Mouse (Mus musculus) C2C12 (cell line): ENCODE data around the gene Ubtd2. TPM values are rescaled to one million over a fixed set of nuclear protein-coding genes. Genes with fewer than 3 reads are reported as not detected.

ENCODE experiments used
- H3K27me3 ChIP-seq: one replicate; pipeline ENCODE4 v1.6.1; 2011; ENCODE audit not compliant: control insufficient read depth, insufficient read depth, insufficient read length
- H3K36me3 ChIP-seq: one replicate; pipeline ENCODE4 v1.6.1; 2011; ENCODE audit not compliant: control insufficient read depth, insufficient read depth
- H3K4me3 ChIP-seq: one replicate; pipeline ENCODE4 v1.5.1; 2011; ENCODE audit warnings: mild to moderate bottlenecking, control low read depth; ENCODE audit not compliant: poor library complexity, insufficient read depth, severe bottlenecking
- H3K79me2 ChIP-seq: one replicate; pipeline ENCODE4 v1.6.1; 2011; ENCODE audit not compliant: control insufficient read depth, insufficient read depth
- H3K79me3 ChIP-seq: one replicate; pipeline ENCODE4 v1.6.1; 2011; ENCODE audit warnings: low read depth, control low read depth
- H3ac ChIP-seq: one replicate; pipeline ENCODE3; 2011; ENCODE audit warnings: low read depth; ENCODE audit not compliant: control insufficient read depth, insufficient read length
- CEBPB ChIP-seq: IDR thresholded peaks from one replicate; pipeline ENCODE4 v1.6.1; 2011; ENCODE audit warnings: low read depth, mild to moderate bottlenecking, control low read depth, moderate library complexity
- CTCF ChIP-seq: IDR thresholded peaks from one replicate; pipeline ENCODE4 v1.5.1; 2011; ENCODE audit not compliant: control insufficient read depth, insufficient read depth, insufficient read length
- FOSL1 ChIP-seq: IDR thresholded peaks from one replicate; pipeline ENCODE4 v1.8.0; 2011; ENCODE audit warnings: mild to moderate bottlenecking, low read length; ENCODE audit not compliant: poor library complexity, insufficient read depth, severe bottlenecking
- MAX ChIP-seq: IDR thresholded peaks from one replicate; pipeline ENCODE4 v1.6.1; 2011; ENCODE audit warnings: mild to moderate bottlenecking, control low read depth
- MYOD1 ChIP-seq: IDR thresholded peaks from one replicate; pipeline ENCODE4 v1.6.1; 2011; ENCODE audit warnings: low read depth; ENCODE audit not compliant: control insufficient read depth, insufficient read length
- MYOG ChIP-seq: IDR thresholded peaks from one replicate; pipeline ENCODE4 v1.6.1; 2011; ENCODE audit not compliant: control insufficient read depth, insufficient read length; ENCODE audit errors: extremely low read depth
- USF1 ChIP-seq: IDR thresholded peaks from one replicate; pipeline ENCODE4 v1.6.1; 2011; ENCODE audit warnings: low read depth, mild to moderate bottlenecking, control low read depth, moderate library complexity
- polyA plus RNA-seq: library from polyadenylated mRNA; unstranded; fragments of >200 nt; fragmentation: generic; extraction: Trizol; gene quantifications from one replicate; pipeline ENCODE4 v1.2.1, GENCODE M21; 2012; ENCODE audit warnings: missing spikeins

Gene Ubtd2
- polyA plus RNA-seq, 1 experiment, result 14.3 TPM

DNA sequence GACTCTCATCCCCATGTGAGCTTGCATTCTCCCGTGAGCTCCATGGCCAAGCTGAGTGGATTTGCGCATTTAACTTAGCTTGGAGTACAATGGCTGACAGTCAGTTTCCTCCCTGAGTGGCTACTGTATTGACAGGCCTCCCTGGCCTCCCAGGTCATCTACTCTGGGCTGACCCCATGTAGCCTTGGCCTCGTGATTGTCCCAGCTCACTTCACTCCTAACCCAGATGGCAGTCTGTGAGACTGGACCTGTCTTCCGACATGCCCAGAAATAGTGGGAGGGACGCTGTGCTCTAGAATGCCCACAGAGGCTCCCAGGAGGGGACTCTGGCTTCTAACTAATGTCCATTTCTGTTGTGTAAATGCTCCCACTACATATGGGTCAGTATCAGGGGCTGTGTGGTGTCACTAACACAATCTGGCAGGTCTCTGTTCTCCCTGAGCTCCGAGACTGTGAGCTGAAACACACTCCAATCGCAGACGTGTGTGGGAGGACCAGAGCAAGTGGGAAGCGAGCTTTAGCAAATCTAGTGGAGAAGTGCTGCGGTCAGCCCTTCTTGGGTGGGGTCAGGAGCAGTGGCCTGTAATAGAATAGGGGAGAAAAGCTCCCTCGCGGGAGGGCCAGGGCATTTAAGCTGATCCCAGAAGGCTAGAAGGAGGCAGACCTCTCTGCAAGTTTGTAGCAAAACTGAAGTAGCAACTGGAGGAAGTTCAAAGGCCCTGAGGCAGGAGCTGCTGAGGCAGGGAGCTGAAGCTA, 105.0 kb downstream of the Ubtd2 start:
- no peak for TF ChIP-seq CEBPB
- Histone ChIP-seq H3ac (no peak overlapping the region), H3K4me3 (no peak overlapping the region), H3K79me2 (peaks cover 59% of the 10 kb centered on the region), H3K27me3 (no peaks in the 10 kb centered on the region), H3K79me3 (peaks cover 10% of the 10 kb centered on the region), H3K36me3 (peaks cover 39% of the 10 kb centered on the region)

DNA sequence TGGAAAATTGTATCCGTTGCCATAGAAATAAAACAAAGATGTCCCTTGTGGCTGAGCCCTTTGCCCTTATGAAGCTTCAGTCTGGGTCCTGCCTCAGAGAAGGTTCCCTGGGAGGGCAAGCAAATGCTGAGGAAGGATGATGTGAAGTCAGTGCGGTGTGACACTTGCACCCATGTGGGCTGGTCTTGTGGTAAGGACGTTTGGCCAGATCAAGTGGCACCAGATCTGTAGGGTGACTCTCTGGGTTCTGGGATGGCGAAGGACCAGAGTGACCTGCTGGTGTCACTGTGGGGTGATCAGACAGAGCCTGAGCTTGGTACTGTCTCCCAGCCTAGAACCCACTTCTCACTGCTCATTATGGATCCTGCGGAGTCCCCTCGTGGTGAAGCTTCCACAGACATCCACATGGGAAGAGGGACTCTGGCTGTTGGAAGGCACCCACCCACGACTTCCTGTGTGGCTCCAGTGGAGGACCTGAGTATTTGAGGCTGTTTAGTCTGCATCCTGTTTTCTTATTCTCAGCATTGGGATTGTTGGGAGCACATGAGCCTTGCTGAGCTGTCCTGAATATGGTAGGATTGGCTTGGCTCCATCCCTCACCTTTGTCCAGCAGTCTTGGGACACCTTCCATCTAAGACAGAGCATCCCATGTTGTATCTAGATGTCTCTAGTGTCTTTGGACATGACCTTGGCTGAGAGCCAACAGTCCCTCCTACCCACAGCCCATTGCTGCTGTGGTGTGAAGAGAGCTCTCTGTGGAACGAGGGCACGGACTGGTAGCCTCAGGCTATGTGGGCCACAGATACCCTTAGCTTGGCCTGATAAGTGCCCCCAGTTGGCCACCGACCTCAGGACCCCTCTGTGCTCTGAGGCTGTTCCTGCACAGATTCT, 106.5 kb downstream of the Ubtd2 start:
- H3K36me3 ChIP-seq, result peaks cover 31% of the 10 kb centered on the region
- no peaks in the 10 kb centered on the region for H3K27me3 ChIP-seq
- H3ac ChIP-seq, result no peak overlapping the region
- peaks cover 71% of the 10 kb centered on the region for H3K79me2 ChIP-seq
- no peak overlapping the region for H3K4me3 ChIP-seq
- peaks cover 7% of the 10 kb centered on the region for H3K79me3 ChIP-seq
- TF ChIP-seq FOSL1, result no peak
- TF ChIP-seq MAX, result no peak
- TF ChIP-seq CTCF, result no peak
- no peak for TF ChIP-seq USF1
- no peak for TF ChIP-seq CEBPB
- no peak for TF ChIP-seq MYOG
- no peak for TF ChIP-seq MYOD1

DNA sequence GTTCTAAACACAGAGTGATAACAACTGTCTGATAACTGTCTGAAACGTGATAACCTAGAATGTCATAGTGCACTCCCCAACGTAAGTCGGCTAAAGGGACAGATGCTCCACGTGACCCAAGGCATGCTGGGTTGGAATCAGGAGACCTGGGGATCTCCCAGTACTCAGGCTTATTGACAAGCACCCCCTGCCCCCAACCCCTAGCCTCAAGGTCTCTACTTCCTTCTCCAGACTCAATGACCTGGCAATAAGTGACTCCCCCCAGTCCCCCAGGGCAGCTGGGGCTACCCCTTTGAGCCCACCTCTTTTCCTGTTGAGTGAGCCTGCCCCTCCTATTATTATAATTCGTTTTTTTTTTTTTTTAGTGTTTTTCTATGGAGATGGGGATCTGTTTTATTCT, 107.5 kb downstream of the Ubtd2 start:
- peaks cover 23% of the 10 kb centered on the region for H3K36me3 ChIP-seq

DNA sequence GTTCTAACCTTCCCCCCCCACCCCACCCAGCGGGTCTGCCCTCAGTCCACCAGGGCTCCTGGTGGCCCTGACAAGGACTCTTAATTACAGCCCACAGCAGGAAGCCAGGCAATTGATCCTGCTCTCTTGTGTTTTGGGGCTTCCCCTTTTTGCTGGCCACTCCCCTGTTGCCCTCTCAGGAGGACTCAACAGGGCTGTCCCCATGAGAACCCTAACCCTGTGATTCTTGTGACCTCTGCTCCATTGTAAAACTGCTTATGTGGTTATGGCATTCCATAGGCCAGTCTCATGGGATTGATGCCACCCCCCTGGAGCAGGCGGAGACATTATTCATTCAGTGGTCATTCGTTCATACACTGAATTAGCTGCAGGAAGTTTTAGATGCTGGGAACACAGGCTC, 108.5 kb downstream of the Ubtd2 start:
- Histone ChIP-seq H3ac (no peak overlapping the region), H3K79me3 (peaks cover 10% of the 10 kb centered on the region), H3K79me2 (peaks cover 85% of the 10 kb centered on the region), H3K4me3 (no peak overlapping the region), H3K36me3 (peaks cover 19% of the 10 kb centered on the region), H3K27me3 (no peaks in the 10 kb centered on the region)
- TF ChIP-seq CTCF (no peak), FOSL1 (no peak), CEBPB (no peak), USF1 (no peak), MYOG (no peak), MAX (no peak), MYOD1 (no peak)

More for the DNA sequence above, 107.5 kb downstream of the Ubtd2 start:
- Histone ChIP-seq H3K27me3 (no peaks in the 10 kb centered on the region), H3K79me3 (peaks cover 7% of the 10 kb centered on the region), H3K4me3 (no peak overlapping the region), H3K79me2 (peaks cover 81% of the 10 kb centered on the region), H3ac (no peak overlapping the region)
- TF ChIP-seq CEBPB (no peak), FOSL1 (no peak), MAX (no peak), MYOD1 (no peak), USF1 (no peak)

DNA sequence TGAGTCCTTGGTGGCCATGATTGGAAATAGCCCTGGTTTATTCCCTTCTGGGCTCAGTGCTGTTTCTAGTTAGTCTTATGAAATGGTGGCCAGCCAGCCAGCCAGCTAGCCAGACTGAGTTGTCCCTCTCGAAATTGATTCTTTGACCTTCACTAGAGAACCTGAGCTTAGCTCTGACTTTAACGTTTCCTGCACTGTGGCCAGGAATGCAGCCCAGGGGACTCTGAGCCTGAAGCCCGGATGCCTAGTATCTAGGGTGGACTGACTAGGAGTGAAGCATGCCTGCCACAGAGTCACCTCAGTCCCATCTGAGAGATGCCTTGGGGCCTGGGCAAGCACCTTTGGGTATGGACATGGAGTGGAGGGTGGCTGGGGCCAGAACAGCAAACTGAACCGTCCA, 109.5 kb downstream of the Ubtd2 start:
- peaks cover 11% of the 10 kb centered on the region for H3K36me3 ChIP-seq
- TF ChIP-seq CEBPB (no peak), MAX (no peak), FOSL1 (no peak), MYOD1 (no peak), CTCF (no peak), MYOG (no peak), USF1 (no peak)
- peaks cover 17% of the 10 kb centered on the region for H3K79me3 ChIP-seq
- H3K27me3 ChIP-seq, result no peaks in the 10 kb centered on the region
- H3K4me3 ChIP-seq, result no peak overlapping the region
- H3K79me2 ChIP-seq, result peaks cover 90% of the 10 kb centered on the region
- no peak overlapping the region for H3ac ChIP-seq
